Mouse (Mus musculus) neutrophil, adult 5-6 weeks (primary cell): ENCODE results near the gene Manba. TPM values are rescaled to one million over a fixed set of nuclear protein-coding genes. Genes with fewer than 3 reads are reported as not detected.

ENCODE experiments used
- ATAC-seq: fragments of 151-379, 151-347 bp; 2 replicates; pipeline ENCODE4 v1.8.0; 2017; ENCODE audit warnings: mild to moderate bottlenecking, moderate TSS enrichment; ENCODE audit not compliant: insufficient number of reproducible peaks, poor library complexity, low FRiP score, severe bottlenecking; ENCODE audit errors: extremely low read depth
- total RNA-seq: library from RNA; stranded (forward); fragments of 200-1000 nt; gene quantifications from 2 replicates; pipeline ENCODE4 v1.2.3, GENCODE M21; 2017

Manba gene
- total RNA-seq, 1 experiment from 2014 or later = 36.7 TPM

- ATAC-seq = no peak
Measured at GRCm38 (mm10) chr3:135604626-135605417, 119.4 kb downstream of the Manba start.

DNA sequence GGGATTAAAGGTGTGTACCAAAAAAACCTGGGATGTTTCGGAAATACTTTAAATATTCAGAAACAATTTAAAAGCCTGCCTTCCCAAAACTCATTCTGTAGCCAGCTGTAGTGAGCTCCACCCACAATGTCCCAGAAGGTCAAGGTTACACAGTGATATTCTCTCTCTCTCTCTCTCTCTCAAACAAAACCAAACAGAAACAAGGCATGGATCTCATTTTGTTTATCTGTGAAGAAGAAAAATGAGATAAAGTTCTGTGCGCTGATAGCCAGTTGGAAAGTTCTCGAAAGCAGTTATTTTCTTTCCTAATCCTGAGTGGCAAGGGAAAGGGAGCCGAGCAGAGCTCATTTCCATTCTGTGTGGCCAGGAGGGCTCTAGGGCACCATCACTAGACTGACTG, 120.1 kb downstream of the Manba start:
- no peak for ATAC-seq

DNA sequence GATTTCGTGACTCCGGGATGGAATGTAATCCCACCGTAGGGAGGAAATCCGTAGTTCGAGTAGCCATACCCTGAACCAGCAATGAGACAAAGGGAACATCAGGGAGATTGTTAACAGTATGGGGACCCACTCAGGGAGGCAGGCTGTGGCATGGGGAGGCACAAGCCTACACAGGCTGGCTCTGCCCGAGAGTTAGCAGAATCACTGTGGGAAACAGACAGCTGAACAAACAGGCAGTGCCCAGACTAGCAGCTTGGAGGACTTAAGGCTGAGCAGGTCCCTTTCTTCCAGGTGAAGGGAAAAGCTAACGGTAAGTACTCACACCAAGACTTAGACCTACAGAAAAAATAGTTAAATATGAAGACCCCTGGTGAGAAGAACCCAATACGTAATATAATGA, 121.2 kb downstream of the Manba start:
- no peak for ATAC-seq

- no peak for ATAC-seq
Measured at GRCm38 (mm10) chr3:135607021-135607420, 121.6 kb downstream of the Manba start.

GRCm38 (mm10) chr3:135607660-135608473, 122.5 kb downstream of the Manba start:
- peak; percentile 72 for ATAC-seq

DNA sequence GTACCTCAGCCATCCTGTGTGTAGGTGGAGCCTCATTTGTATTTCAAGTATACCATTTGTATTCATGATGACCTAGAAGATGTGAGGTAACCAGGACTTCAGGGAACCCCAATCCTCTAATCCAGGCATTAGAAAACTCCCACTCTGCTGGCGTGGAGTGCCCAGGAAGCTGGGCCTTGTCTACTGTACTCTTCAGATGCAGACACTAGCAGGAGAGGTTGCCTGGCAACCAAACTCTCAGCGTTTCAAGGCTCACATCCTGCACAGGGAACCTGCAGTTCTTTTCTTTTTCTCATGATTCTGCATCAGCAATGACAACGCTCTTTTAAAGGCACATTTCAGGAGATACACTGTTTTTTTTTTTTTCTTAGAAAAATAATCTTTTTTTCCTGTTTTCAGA, 124.8 kb downstream of the Manba start:
- no peak for ATAC-seq

DNA sequence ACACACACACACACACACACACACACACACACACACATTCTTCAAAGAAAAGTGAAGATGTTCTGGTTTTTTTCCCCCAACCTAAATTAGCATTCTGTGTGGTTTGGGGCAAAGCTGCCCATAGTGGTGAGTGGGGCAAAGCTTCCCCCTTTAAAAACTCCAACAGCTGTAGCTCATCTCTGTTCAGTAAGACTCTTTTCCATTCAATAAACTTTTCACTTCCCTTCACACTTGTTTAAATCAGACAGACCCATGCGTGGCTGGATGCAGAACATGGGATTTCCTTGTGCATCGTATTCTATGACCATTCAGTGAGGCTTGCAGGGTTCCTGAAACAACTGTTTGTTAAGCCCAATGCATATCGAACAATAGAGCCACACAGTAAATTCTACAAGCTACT, 129.0 kb downstream of the Manba start:
- no peak for ATAC-seq

- ATAC-seq = no peak
Measured at GRCm38 (mm10) chr3:135616730-135617129, 131.3 kb downstream of the Manba start.

Other genes starting within 250 kb of the Manba start
- not detected in 2 replicates for gene Bdh2, start 204.4 kb upstream of the Manba start, total RNA-seq
- gene Slc9b2, start 177.9 kb upstream of the Manba start, total RNA-seq = 0.74 and 1.2 TPM in 2 replicates
- not detected in 2 replicates for gene Slc9b1, start 137.6 kb upstream of the Manba start, total RNA-seq
- gene Cisd2, start 61.7 kb upstream of the Manba start, total RNA-seq = 55.0 and 58.2 TPM in 2 replicates
- 572 and 587 TPM in 2 replicates for gene Ube2d3, start 47.5 kb upstream of the Manba start, total RNA-seq
- 200 and 216 TPM in 2 replicates for gene Nfkb1, start 205.9 kb downstream of the Manba start, total RNA-seq